Mouse (Mus musculus) kidney, adult 2 months (tissue): ENCODE measurements at regions not wholly inside any gene's neighbourhood (a gene's known extent, or its start where the extent isn't known, plus 50 kb on each side); places are given as distances from the start of the nearest gene placed in this dataset.
A peak's percentile ranks its signal among the peaks of the same experiment; 100 is the strongest.

Experiments
- DNase-seq: peaks from one replicate; pipeline ENCODE4 v3.0.0; 2021
- H3K27ac ChIP-seq: fragments of 200-500 bp; 2 replicates; pipeline ENCODE4 v1.5.1; 2012; ENCODE audit warnings: low read depth, low read length, control low read depth, inconsistent platforms; ENCODE audit not compliant: insufficient read depth
- H3K27me3 ChIP-seq: fragments of 200-500 bp; replicated peaks from 2 replicates; pipeline ENCODE4 v1.6.1; 2012; ENCODE audit warnings: mild to moderate bottlenecking, moderate library complexity, low read length, inconsistent platforms; ENCODE audit not compliant: control insufficient read depth, insufficient read depth
- H3K36me3 ChIP-seq: fragments of 200-500 bp; 2 replicates; pipeline ENCODE4 v1.6.1; 2012; ENCODE audit warnings: mild to moderate bottlenecking, moderate library complexity, low read length, inconsistent platforms; ENCODE audit not compliant: control insufficient read depth, insufficient read depth
- H3K4me1 ChIP-seq: fragments of 200-500 bp; 2 replicates; pipeline ENCODE4 v1.6.1; 2011; ENCODE audit warnings: low read length; ENCODE audit not compliant: control insufficient read depth, insufficient read depth
- H3K4me3 ChIP-seq: fragments of 200-500 bp; 2 replicates; pipeline ENCODE4 v1.5.1; 2011; ENCODE audit warnings: mild to moderate bottlenecking, low read depth, low read length, control low read depth; ENCODE audit not compliant: insufficient read depth
- CTCF ChIP-seq: fragments of 200-500 bp; conservative IDR thresholded peaks from 2 replicates; pipeline ENCODE4 v1.5.1; 2011; ENCODE audit warnings: low read depth, mild to moderate bottlenecking, control low read depth, low read length, moderate library complexity, mixed read lengths; ENCODE audit not compliant: insufficient read depth, insufficient read length
- POLR2A ChIP-seq: fragments of 200-500 bp; IDR thresholded peaks from one replicate; pipeline ENCODE4 v1.6.1; 2011; ENCODE audit warnings: low read depth, low read length, control low read depth
- WGBS: fragments of 180-500 bp; shearing (Covaris S2); methylation state at CpG from one replicate; pipeline ENCODE4 v1.1.7; 2018; 5-methylcytosine and 5-hydroxymethylcytosine counted together

- 40% methylated on average over 1 of the region's 1 CpGs for WGBS
- Histone ChIP-seq H3K4me3 (no peak overlapping the region), H3K36me3 (no peaks in the 10 kb centered on the region), H3K27ac (no peak overlapping the region), H3K4me1 (0 out of 2 replicates have a peak, but pooled peaks cover 4% of the 10 kb centered on the region), H3K27me3 (no peaks in the 10 kb centered on the region)
- no peak for DNase-seq
- TF ChIP-seq CTCF (no peak), POLR2A (no peak)
These were observed 116.6 kb upstream of the Slit3 start for GRCm38 (mm10) chr11:35004431-35004830.

- no peak for DNase-seq
- Histone ChIP-seq H3K27me3 (no peaks in the 10 kb centered on the region), H3K4me3 (no peak overlapping the region), H3K4me1 (0 out of 2 replicates have a peak, but pooled peaks cover 4% of the 10 kb centered on the region), H3K36me3 (no peaks in the 10 kb centered on the region), H3K27ac (no peak overlapping the region)
- TF ChIP-seq CTCF (no peak), POLR2A (no peak)
- 26% methylated on average over 3 of the region's 3 CpGs for WGBS
These were observed 117.1 kb upstream of the Slit3 start for GRCm38 (mm10) chr11:35003956-35004355.

DNA sequence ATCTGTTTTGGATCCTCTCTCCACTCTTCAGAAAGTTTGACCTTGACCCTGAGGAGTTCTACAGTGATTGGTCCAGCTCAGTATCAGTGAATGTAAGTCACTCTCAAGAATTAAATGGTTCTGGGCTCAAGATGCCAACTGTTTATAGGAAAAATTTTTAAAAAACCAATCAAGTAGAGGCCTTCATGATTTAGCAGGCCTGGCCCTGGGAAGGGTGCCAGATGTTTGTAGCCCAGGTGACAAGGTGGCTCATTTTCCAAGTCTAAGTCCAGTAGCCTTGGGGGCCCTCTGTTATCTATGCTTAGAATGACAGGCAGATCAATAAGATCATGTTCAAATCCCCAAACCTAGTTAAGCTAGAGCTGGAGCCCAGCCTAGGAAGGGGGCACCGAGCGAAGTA is 123.1 kb upstream of the Slit3 start:
- WGBS, result 93% methylated on average over 2 of the region's 2 CpGs
- H3K4me3 ChIP-seq, result no peak overlapping the region
- no peaks in the 10 kb centered on the region for H3K27me3 ChIP-seq
- no peaks in the 10 kb centered on the region for H3K4me1 ChIP-seq
- H3K27ac ChIP-seq, result no peak overlapping the region
- no peaks in the 10 kb centered on the region for H3K36me3 ChIP-seq
- DNase-seq, result no peak
- no peak for TF ChIP-seq POLR2A
- no peak for TF ChIP-seq CTCF

GRCm38 (mm10) chr11:34995515-34995914 is 125.5 kb upstream of the Slit3 start:
- H3K36me3 ChIP-seq, result no peaks in the 10 kb centered on the region
- no peak for DNase-seq
- no peak overlapping the region for H3K4me3 ChIP-seq
- no peak overlapping the region for H3K27ac ChIP-seq
- TF ChIP-seq POLR2A (no peak), CTCF (no peak)
- WGBS, result 73% methylated on average over 4 of the region's 4 CpGs
- H3K27me3 ChIP-seq, result no peaks in the 10 kb centered on the region
- no peaks in the 10 kb centered on the region for H3K4me1 ChIP-seq

GRCm38 (mm10) chr11:34982775-34983457 is 138.1 kb upstream of the Slit3 start:
- Histone ChIP-seq H3K27ac (no peak overlapping the region), H3K27me3 (no peaks in the 10 kb centered on the region; the same call in 1 of the 2 replicates), H3K4me3 (no peak overlapping the region), H3K36me3 (no peaks in the 10 kb centered on the region), H3K4me1 (no peaks in the 10 kb centered on the region)
- 66% methylated on average over 5 of the region's 5 CpGs for WGBS
- DNase-seq, result no peak
- no peak for TF ChIP-seq CTCF
- no peak for TF ChIP-seq POLR2A

DNA sequence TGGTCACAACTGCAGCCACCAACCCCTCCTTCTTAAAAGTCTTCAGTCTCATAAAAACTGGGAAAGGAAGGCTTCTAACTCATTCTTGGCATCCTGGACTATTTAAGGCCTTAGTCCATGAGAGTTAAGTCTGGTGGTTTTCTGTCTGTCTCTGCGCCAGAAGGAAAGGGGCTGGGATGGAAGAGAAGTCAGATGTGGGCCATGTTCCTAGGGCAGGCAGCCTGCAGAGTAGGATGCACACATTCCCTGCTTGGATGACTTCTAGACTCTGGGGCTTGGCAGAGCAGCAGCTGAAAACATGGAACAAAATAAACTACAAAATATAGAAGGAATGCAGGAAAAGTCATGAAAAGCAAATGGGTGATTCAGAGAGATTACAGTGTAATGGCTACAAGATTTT is 140.8 kb upstream of the Slit3 start:
- Histone ChIP-seq H3K4me3 (no peak overlapping the region), H3K36me3 (no peaks in the 10 kb centered on the region), H3K27ac (no peak overlapping the region), H3K27me3 (no peaks in the 10 kb centered on the region; the same call in 1 of the 2 replicates), H3K4me1 (no peaks in the 10 kb centered on the region)
- 84% methylated on average over 1 of the region's 1 CpGs for WGBS
- no peak for TF ChIP-seq POLR2A
- no peak for TF ChIP-seq CTCF
- no peak for DNase-seq

- no peak overlapping the region for H3K27ac ChIP-seq
- H3K4me3 ChIP-seq, result no peak overlapping the region
- H3K27me3 ChIP-seq, result no peaks in the 10 kb centered on the region
- no peaks in the 10 kb centered on the region for H3K36me3 ChIP-seq
- peak; percentile 83 for DNase-seq
- TF ChIP-seq CTCF (no peak), POLR2A (no peak)
- 71% methylated on average over 7 of the region's 7 CpGs for WGBS
- no peaks in the 10 kb centered on the region for H3K4me1 ChIP-seq
These were observed 143.2 kb upstream of the Slit3 start for GRCm38 (mm10) chr11:34977861-34978260.

- Histone ChIP-seq H3K36me3 (no peaks in the 10 kb centered on the region), H3K27ac (peak overlapping the region; percentile 49; the same call in 1 of the 2 replicates), H3K4me3 (no peak overlapping the region), H3K4me1 (no peaks in the 10 kb centered on the region), H3K27me3 (no peaks in the 10 kb centered on the region)
- peak; percentile 75 for DNase-seq
- 46% methylated on average over 8 of the region's 8 CpGs for WGBS
- no peak for TF ChIP-seq CTCF
- no peak for TF ChIP-seq POLR2A
These were observed 142.4 kb upstream of the Spdl1 start for GRCm38 (mm10) chr11:34975771-34976302.
